Mouse (Mus musculus): ENCODE measurements around the gene Cops8. TPM values are rescaled to one million over a fixed set of nuclear protein-coding genes. Genes with fewer than 3 reads are reported as not detected.

Cops8 gene
- total and polyA plus RNA-seq, 3 experiments = 39.2 to 110 (median 85.0) TPM

DNA sequence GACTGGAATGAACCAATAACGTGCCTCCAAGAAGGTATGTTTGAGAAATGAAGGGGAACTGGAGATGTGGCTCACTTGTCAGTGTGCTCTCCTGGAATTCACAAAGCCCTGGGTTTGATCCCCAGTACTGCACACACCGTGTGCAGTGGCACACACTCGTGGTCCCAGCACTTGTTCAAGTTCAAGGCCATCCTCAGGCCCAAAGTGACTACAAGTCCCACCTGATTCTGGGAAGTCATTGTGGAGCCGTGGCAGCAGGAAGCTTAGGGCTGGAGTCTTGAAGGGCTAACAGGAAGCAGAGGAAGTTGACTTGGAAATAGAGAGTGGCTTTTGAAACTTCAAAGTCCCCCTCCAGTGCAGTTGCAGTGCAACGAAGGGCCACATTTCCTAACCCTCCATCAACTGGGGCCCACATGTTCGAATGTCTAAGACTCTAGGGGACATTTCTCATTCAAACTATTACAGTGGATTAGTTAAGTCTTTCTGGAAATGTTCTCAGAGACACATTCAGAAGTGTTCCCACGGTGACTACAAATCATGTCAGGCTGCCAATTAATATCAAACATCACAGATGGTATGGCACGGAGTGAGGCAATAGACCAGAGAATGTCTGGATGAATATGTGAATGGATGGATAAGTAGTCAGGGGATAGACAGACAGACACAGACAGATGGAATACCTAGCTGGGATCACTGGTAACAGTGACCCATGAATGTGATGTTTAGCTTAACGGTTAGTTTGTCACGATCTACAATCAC lies 54.7 kb downstream of the Cops8 start:
- Histone ChIP-seq H3K27me3 (ENCODE audit: insufficient read depth, low read length) (no peaks in the 10 kb centered on the region), H3K4me3 (ENCODE audit: low read depth, low read length) (no peak overlapping the region), H3K36me3 (replicated peaks) (no peaks in the 10 kb centered on the region), H3K4me1 (ENCODE audit: insufficient read depth, low read depth, low read length) (no peaks in the 10 kb centered on the region), H3K9me3 (replicated peaks) (peaks cover 78% of the 10 kb centered on the region)
- TF ChIP-seq GATA2 (IDR thresholded peaks at IDR 0.05; ENCODE audit: borderline replicate concordance, low read depth, low read length) (no peak), TAL1 (conservative IDR thresholded peaks at IDR 0.05; ENCODE audit: low read depth, low read length) (no peak)
- no peak for DNase-seq (ENCODE audit: low spot score)
- ATAC-seq (ENCODE audit: extremely low read depth, insufficient number of reproducible peaks, low FRiP score, poor library complexity, severe bottlenecking) = no peak

DNA sequence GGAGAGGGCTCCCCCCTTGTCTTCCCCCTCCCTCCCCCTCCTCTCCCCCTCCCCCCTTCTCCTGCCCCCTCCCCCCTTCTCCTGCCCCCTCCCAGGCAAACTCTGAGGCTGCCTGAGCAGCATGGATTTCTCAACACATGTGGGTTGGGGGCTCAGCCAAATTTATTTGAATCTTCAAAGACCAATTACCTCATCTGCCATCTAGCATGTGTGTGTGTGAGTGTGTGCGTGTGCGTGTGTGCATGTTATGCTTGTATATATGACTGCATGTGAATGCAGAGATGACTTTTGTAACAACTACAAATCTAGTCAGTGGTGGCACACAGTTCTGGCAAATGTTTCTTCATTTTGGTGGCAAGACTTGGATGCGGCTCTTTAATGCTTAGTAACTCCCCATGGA lies 55.8 kb downstream of the Cops8 start:
- H3K9me3 ChIP-seq (replicated peaks) = peaks cover 76% of the 10 kb centered on the region
- no peak for TF ChIP-seq GATA1 (IDR thresholded peaks at IDR 0.05; ENCODE audit: borderline replicate concordance, low read length)
- TF ChIP-seq CTCF (IDR thresholded peaks at IDR 0.05; ENCODE audit: low read depth, low read length) = no peak
- no peak for TF ChIP-seq GATA2 (IDR thresholded peaks at IDR 0.05; ENCODE audit: borderline replicate concordance, low read depth, low read length)
- no peak for TF ChIP-seq POLR2AphosphoS5 (IDR thresholded peaks at IDR 0.05; ENCODE audit: insufficient replicate concordance, low read depth, low read length)
- no peak for TF ChIP-seq TAL1 (conservative IDR thresholded peaks at IDR 0.05; ENCODE audit: low read depth, low read length)
- ATAC-seq (ENCODE audit: extremely low read depth, insufficient number of reproducible peaks, low FRiP score, poor library complexity, severe bottlenecking) (no peak), DNase-seq (ENCODE audit: low spot score) (no peak)
- no peak overlapping the region for H3K4me3 ChIP-seq (ENCODE audit: low read depth, low read length)
- H3K4me1 ChIP-seq (ENCODE audit: insufficient read depth, low read depth, low read length) = no peaks in the 10 kb centered on the region
- H3K36me3 ChIP-seq (replicated peaks) = no peaks in the 10 kb centered on the region
- no peaks in the 10 kb centered on the region for H3K27me3 ChIP-seq (ENCODE audit: insufficient read depth, low read length)

DNA sequence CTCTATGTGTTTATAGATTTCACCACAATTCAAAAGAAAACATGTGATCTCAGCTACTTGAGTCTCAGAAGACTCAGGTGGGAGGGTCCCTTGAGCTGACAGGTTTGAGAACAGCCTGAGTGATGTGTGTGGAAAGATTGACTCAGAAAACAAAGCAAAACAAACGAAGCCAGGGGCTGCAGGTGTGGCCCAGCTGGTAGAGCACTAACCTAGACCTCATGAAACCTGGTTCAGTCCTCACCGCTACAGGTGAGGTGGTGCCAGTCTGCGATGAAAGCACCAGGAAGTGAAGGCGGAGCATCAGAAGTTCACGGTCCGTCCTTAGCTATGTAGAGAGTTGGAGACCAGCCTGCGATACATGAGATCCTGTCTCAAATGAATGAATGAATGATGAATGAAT lies 57.4 kb downstream of the Cops8 start:
- ATAC-seq (ENCODE audit: extremely low read depth, insufficient number of reproducible peaks, low FRiP score, poor library complexity, severe bottlenecking) = no peak
- TF ChIP-seq CTCF (IDR thresholded peaks at IDR 0.05; ENCODE audit: low read depth, low read length) = no peak
- no peak for TF ChIP-seq GATA2 (IDR thresholded peaks at IDR 0.05; ENCODE audit: borderline replicate concordance, low read depth, low read length)
- no peak for TF ChIP-seq TAL1 (conservative IDR thresholded peaks at IDR 0.05; ENCODE audit: low read depth, low read length)
- TF ChIP-seq GATA1 (IDR thresholded peaks at IDR 0.05; ENCODE audit: borderline replicate concordance, low read length) = no peak
- Histone ChIP-seq H3K4me3 (ENCODE audit: low read depth, low read length) (no peak overlapping the region), H3K9me3 (replicated peaks) (peaks cover 62% of the 10 kb centered on the region), H3K27me3 (ENCODE audit: insufficient read depth, low read length) (no peaks in the 10 kb centered on the region), H3K36me3 (replicated peaks) (no peaks in the 10 kb centered on the region), H3K4me1 (ENCODE audit: insufficient read depth, low read depth, low read length) (no peaks in the 10 kb centered on the region)
- DNase-seq (ENCODE audit: low spot score) = no peak

DNA sequence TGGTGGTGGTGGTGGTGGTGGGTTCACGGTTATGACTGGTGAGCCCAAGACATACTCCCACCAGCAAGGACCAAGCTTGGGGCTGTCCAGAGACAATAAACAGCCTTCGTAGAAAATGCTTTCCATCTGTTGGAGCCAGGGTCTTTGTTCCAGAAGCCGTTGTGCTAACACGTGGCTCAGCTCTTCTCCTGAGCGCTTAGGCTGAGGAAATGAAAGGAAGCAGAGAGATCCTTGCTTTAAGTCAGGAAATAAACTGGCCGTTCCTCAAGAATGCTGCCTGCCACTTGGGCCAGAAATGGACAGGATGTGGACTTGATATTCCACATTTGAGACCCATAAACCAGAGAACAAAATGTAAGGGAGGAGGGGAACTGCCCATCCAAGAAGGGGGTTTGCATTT lies 59.7 kb downstream of the Cops8 start:
- peaks cover 55% of the 10 kb centered on the region for H3K9me3 ChIP-seq (replicated peaks)
- DNase-seq (ENCODE audit: low spot score) = no peak
- H3K4me3 ChIP-seq (ENCODE audit: low read depth, low read length) = no peak overlapping the region
- no peak for ATAC-seq (ENCODE audit: extremely low read depth, insufficient number of reproducible peaks, low FRiP score, poor library complexity, severe bottlenecking)
- TF ChIP-seq GATA1 (IDR thresholded peaks at IDR 0.05; ENCODE audit: borderline replicate concordance, low read length) (no peak), GATA2 (IDR thresholded peaks at IDR 0.05; ENCODE audit: borderline replicate concordance, low read depth, low read length) (no peak), CTCF (IDR thresholded peaks at IDR 0.05; ENCODE audit: low read depth, low read length) (no peak), TAL1 (conservative IDR thresholded peaks at IDR 0.05; ENCODE audit: low read depth, low read length) (no peak), POLR2AphosphoS5 (IDR thresholded peaks at IDR 0.05; ENCODE audit: insufficient replicate concordance, low read depth, low read length) (no peak)
- no peaks in the 10 kb centered on the region for H3K27me3 ChIP-seq (ENCODE audit: insufficient read depth, low read length)
- H3K36me3 ChIP-seq (replicated peaks) = no peaks in the 10 kb centered on the region
- H3K4me1 ChIP-seq (ENCODE audit: insufficient read depth, low read depth, low read length) = no peaks in the 10 kb centered on the region

Other genes with a start within 250 kb of the Cops8 start
- gene Col6a3, start 241.0 kb downstream of the Cops8 start, total RNA-seq (2014; fragmentation: Nextera tagmentation) = not detected in 2 replicates
- 0.06 and 0.22 TPM in 2 replicates for gene Col6a3, start 241.0 kb downstream of the Cops8 start, total RNA-seq (2017)
- not detected in 2 replicates for gene Col6a3, start 241.0 kb downstream of the Cops8 start, polyA plus RNA-seq (2012)